Mouse (Mus musculus) thymus, adult 2 months (tissue): Measurements from ENCODE around the gene Col2a1. TPM values are rescaled to one million over a fixed set of nuclear protein-coding genes. Genes with fewer than 3 reads are reported as not detected.

Experiments
- DNase-seq: peaks from one replicate; pipeline ENCODE4 v3.0.0; 2021
- H3K27ac ChIP-seq: fragments of 200-500 bp; 2 replicates; pipeline ENCODE4 v1.5.1; 2012; ENCODE audit warnings: low read length, control low read depth; ENCODE audit not compliant: control insufficient read depth, insufficient read depth
- H3K27me3 ChIP-seq: fragments of 200-500 bp; 2 replicates; pipeline ENCODE4 v1.6.1; 2012; ENCODE audit warnings: mild to moderate bottlenecking, low read length, moderate library complexity, mixed read lengths; ENCODE audit not compliant: control insufficient read depth, insufficient read depth
- H3K36me3 ChIP-seq: fragments of 200-500 bp; 2 replicates; pipeline ENCODE4 v1.6.1; 2012; ENCODE audit warnings: mild to moderate bottlenecking, low read length, moderate library complexity; ENCODE audit not compliant: control insufficient read depth, insufficient read depth
- H3K4me1 ChIP-seq: fragments of 200-500 bp; replicated peaks from 2 replicates; pipeline ENCODE4 v1.6.1; 2012; ENCODE audit warnings: low read length; ENCODE audit not compliant: control insufficient read depth, insufficient read depth
- H3K4me3 ChIP-seq: fragments of 200-500 bp; 2 replicates; pipeline ENCODE4 v1.5.1; 2012; ENCODE audit warnings: mild to moderate bottlenecking, low read length, control low read depth, moderate library complexity; ENCODE audit not compliant: control insufficient read depth, insufficient read depth
- CTCF ChIP-seq: fragments of 200-500 bp; IDR thresholded peaks from 2 replicates; pipeline ENCODE4 v1.5.1; 2012; ENCODE audit warnings: mild to moderate bottlenecking, control low read depth, low read length, moderate library complexity, borderline replicate concordance; ENCODE audit not compliant: control insufficient read depth, poor library complexity, insufficient read depth; ENCODE audit errors: extremely low read depth
- POLR2A ChIP-seq: fragments of 200-500 bp; IDR thresholded peaks from 2 replicates; pipeline ENCODE4 v1.6.1; 2012; ENCODE audit warnings: mild to moderate bottlenecking, low read length, control low read depth, moderate library complexity; ENCODE audit not compliant: control insufficient read depth, poor library complexity, insufficient read depth; ENCODE audit errors: extremely low read depth
- WGBS: fragments of 180-500 bp; shearing (Covaris S2); methylation state at CpG from one replicate; pipeline ENCODE4 v1.1.7; 2018; 5-methylcytosine and 5-hydroxymethylcytosine counted together
- polyA plus RNA-seq: library from polyadenylated mRNA; depleted of rRNA; stranded (reverse); fragments of >200 nt; gene quantifications from 2 replicates; pipeline ENCODE4 v1.2.3, GENCODE M21; 2012; rRNA removed

Gene Col2a1
- polyA plus RNA-seq, result 0.32 and 0.47 TPM in 2 replicates

DNA sequence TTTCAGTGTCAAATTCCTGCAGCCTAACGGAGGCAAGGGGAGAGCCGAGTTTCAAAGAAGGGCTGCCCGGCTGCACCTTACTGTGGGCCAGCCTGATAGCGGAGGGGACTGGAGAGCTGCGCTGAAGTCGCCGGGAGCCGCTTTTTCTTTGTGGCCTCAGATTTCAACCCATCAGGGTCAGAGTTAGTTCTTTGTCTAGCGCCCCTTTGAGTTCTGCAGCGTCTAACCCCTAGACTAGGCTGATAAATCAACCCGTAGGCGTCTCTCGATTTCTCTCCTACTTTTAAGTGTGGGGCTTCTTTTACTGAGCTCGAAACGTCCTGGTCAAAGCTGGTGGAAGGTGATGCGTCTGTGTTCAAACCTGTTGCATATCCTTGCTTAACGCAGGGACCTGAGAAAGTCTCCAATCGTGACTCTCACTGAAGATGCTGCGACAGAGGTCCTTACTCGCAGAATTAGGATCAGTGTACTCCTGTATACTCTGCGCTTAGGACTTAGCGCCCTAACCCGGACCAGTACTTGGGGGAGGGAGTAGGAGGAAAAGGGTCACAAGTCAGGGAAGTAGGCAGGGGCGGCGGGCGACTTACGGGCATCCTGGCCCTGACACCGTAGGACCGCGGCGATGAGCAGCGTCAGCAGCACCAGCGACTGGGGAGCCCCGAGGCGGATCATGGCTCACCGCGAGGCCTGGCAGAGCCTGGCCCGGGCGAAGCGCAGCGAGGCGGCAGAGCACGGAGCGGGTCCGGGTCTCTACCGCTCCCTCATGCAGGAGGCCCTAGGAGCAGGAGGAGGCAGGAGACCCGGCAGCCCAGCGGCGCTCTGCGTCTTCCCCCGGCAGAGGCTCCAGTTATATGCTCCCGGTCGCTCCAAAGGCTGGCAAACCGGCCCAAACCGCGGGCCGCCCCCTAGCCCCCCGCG, at the start of gene Col2a1:
TSS of gene Col2a1 (minus strand) at position 874 of the 918 bp plus-strand sequence.
- TF ChIP-seq POLR2A (no peak), CTCF (no peak)
- no peak for DNase-seq
- WGBS, result 4% methylated on average over 59 of the region's 59 CpGs
- Histone ChIP-seq H3K27me3 (peaks cover 39% of the 10 kb centered on the region), H3K36me3 (no peaks in the 10 kb centered on the region), H3K27ac (no peak within 1 kb of the TSS), H3K4me3 (no peak within 1 kb of the TSS), H3K4me1 (0 out of 2 replicates have a peak, but pooled peaks cover 2% of the 10 kb centered on the region)

GRCm38 (mm10) chr15:98051685-98052084, 47.2 kb upstream of the Col2a1 start:
- whole genome bisulfite sequencing, result 93% methylated on average over 5 of the region's 5 CpGs
- DNase-seq, result no peak
- Histone ChIP-seq H3K27me3 (no peaks in the 10 kb centered on the region), H3K4me1 (no peaks in the 10 kb centered on the region), H3K27ac (no peak overlapping the region), H3K36me3 (peaks cover 78% of the 10 kb centered on the region), H3K4me3 (no peak overlapping the region)
- no peak for TF ChIP-seq CTCF
- TF ChIP-seq POLR2A, result no peak

GRCm38 (mm10) chr15:98048918-98049700, 44.6 kb upstream of the Col2a1 start:
- peaks cover 86% of the 10 kb centered on the region for H3K36me3 ChIP-seq
- no peak for DNase-seq
- no peak overlapping the region for H3K27ac ChIP-seq
- 95% methylated on average over 13 of the region's 13 CpGs for WGBS
- no peak overlapping the region for H3K4me3 ChIP-seq
- H3K4me1 ChIP-seq, result no peaks in the 10 kb centered on the region
- TF ChIP-seq POLR2A (no peak), CTCF (no peak)
- H3K27me3 ChIP-seq, result no peaks in the 10 kb centered on the region

DNA sequence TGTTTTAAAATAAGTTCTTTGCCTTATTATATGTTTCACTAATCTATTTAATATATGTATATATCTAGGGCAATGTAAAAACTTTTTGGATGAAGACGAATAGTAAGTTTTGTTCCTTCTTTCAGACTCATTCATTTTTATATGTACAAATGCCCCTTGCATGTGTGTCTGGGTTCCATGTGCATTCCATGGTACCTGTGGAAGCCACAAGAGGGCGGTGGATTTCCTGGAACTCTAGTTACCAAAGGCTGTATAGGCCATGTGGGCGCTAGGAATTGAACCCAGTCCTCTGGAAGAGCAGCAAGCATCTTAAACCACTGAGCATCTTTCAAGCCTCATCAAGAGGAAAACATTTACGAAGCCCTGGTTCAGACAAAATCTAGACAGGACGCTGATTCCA, 39.9 kb upstream of the Col2a1 start:
- WGBS, result 98% methylated on average over 5 of the region's 5 CpGs
- H3K4me1 ChIP-seq, result no peaks in the 10 kb centered on the region

GRCm38 (mm10) chr15:98043967-98044366, 39.5 kb upstream of the Col2a1 start:
- no peak for DNase-seq
- 95% methylated on average over 6 of the region's 6 CpGs for WGBS
- Histone ChIP-seq H3K4me1 (no peaks in the 10 kb centered on the region), H3K27ac (no peak overlapping the region), H3K4me3 (no peak overlapping the region), H3K36me3 (peaks cover 99% of the 10 kb centered on the region), H3K27me3 (no peaks in the 10 kb centered on the region)
- TF ChIP-seq POLR2A (no peak), CTCF (no peak)

More for the DNA sequence above, 39.9 kb upstream of the Col2a1 start:
- TF ChIP-seq POLR2A, result no peak
- Histone ChIP-seq H3K36me3 (peaks cover 99% of the 10 kb centered on the region), H3K27ac (no peak overlapping the region), H3K4me3 (no peak overlapping the region), H3K27me3 (no peaks in the 10 kb centered on the region)
- DNase-seq, result no peak

- H3K4me1 ChIP-seq, result no peaks in the 10 kb centered on the region
- peaks cover 92% of the 10 kb centered on the region for H3K36me3 ChIP-seq
- H3K27ac ChIP-seq, result no peak overlapping the region
- 95% methylated on average over 12 of the region's 12 CpGs for WGBS
- no peak for TF ChIP-seq CTCF
- no peak for TF ChIP-seq POLR2A
- H3K4me3 ChIP-seq, result no peak overlapping the region
- no peak for DNase-seq
- H3K27me3 ChIP-seq, result no peaks in the 10 kb centered on the region
These were observed 38.0 kb upstream of the Col2a1 start for GRCm38 (mm10) chr15:98042508-98042907.
